Mouse (Mus musculus): ENCODE measurements around the gene Amy2a4.
"Not testable (repeated sequence)": the region's sequence is repeated elsewhere in the genome, so short reads cannot be mapped to it uniquely, and the experiment has no call there.

The Amy2a4 gene

GRCm38 (mm10) chr3:113291349-113291748 is at the start of gene Amy2a4:
Amy2a4 (minus strand) TSS chr3:113291449.
- not testable (repeated sequence) for DNase-seq

GRCm38 (mm10) chr3:113323952-113324351 is 32.7 kb upstream of the Amy2a4 start, which contains the start of gene Amy2a3:
Amy2a3 (minus strand) TSS chr3:113324052.
- DNase-seq = not testable (repeated sequence)

- not testable (repeated sequence) for DNase-seq
Measured at GRCm38 (mm10) chr3:113312937-113313336, 21.7 kb upstream of the Amy2a4 start.

GRCm38 (mm10) chr3:113280285-113280684 is 11.0 kb downstream of the Amy2a4 start:
- DNase-seq = not testable (repeated sequence)

- not testable (repeated sequence) for DNase-seq
Measured at GRCm38 (mm10) chr3:113279586-113279985, 11.7 kb downstream of the Amy2a4 start.

- not testable (repeated sequence) for DNase-seq
Measured at GRCm38 (mm10) chr3:113258737-113259136, 32.5 kb downstream of the Amy2a4 start, which contains the start of gene Amy2a5. Amy2a5 (minus strand) TSS chr3:113258837.

Measured in lung, postnatal 10 days (tissue).